Mouse (Mus musculus) megakaryocyte, embryonic 14.5 days (primary cell): ENCODE measurements around the gene Zfp628. TPM values are rescaled to one million over a fixed set of nuclear protein-coding genes. Genes with fewer than 3 reads are reported as not detected.
A peak's percentile ranks its signal among the peaks of the same experiment; 100 is the strongest.

Experiments
- H3K27me3 ChIP-seq: replicated peaks from 2 replicates; pipeline ENCODE3; 2012; ENCODE audit warnings: inconsistent platforms
- H3K36me3 ChIP-seq: replicated peaks from 2 replicates; pipeline ENCODE3; 2012; ENCODE audit warnings: low read length, inconsistent platforms, mixed read lengths
- H3K4me1 ChIP-seq: 2 replicates; pipeline ENCODE4 v1.6.1; 2012; ENCODE audit warnings: inconsistent platforms
- H3K4me3 ChIP-seq: replicated peaks from 2 replicates; pipeline ENCODE3; 2012; ENCODE audit warnings: moderate library complexity, mild to moderate bottlenecking, inconsistent platforms
- H3K9me3 ChIP-seq: 2 replicates; pipeline ENCODE4 v1.6.1; 2012; ENCODE audit warnings: inconsistent platforms
- FLI1 ChIP-seq: IDR thresholded peaks from 2 replicates; pipeline ENCODE4 v1.6.1; 2012; ENCODE audit warnings: low read length, inconsistent platforms, mixed read lengths
- GATA1 ChIP-seq: IDR thresholded peaks from 3 replicates; pipeline ENCODE4 v1.6.1; 2012; ENCODE audit warnings: mixed read lengths, low read length, inconsistent platforms, borderline replicate concordance
- polyA plus RNA-seq: library from polyadenylated mRNA; stranded (reverse); fragments of >175 nt; gene quantifications from 2 replicates; pipeline ENCODE4 v1.2.3, GENCODE M21; 2012; ENCODE audit warnings: low replicate concordance; ENCODE audit not compliant: insufficient read depth

Gene Zfp628
- polyA plus RNA-seq, 1 experiment = 33.6 TPM

- TF ChIP-seq GATA1 (no peak), FLI1 (no peak)
- Histone ChIP-seq H3K9me3 (peaks cover 8% of the 10 kb centered on the region), H3K4me3 (no peak overlapping the region), H3K36me3 (no peaks in the 10 kb centered on the region), H3K4me1 (peaks cover 20% of the 10 kb centered on the region), H3K27me3 (peaks cover 28% of the 10 kb centered on the region)
These were observed 19.3 kb downstream of the Zfp628 start for GRCm38 (mm10) chr7:4934160-4934914.

- TF ChIP-seq FLI1 = no peak
- no peak for TF ChIP-seq GATA1
- no peak overlapping the region for H3K4me3 ChIP-seq
- H3K36me3 ChIP-seq = no peaks in the 10 kb centered on the region
These were observed 21.8 kb downstream of the Zfp628 start for GRCm38 (mm10) chr7:4936832-4937231.

GRCm38 (mm10) chr7:4937392-4937791 is 22.4 kb downstream of the Zfp628 start:
- H3K27me3 ChIP-seq = peaks cover 24% of the 10 kb centered on the region
- H3K4me3 ChIP-seq = no peak overlapping the region
- H3K9me3 ChIP-seq = peaks cover 8% of the 10 kb centered on the region
- peaks cover 20% of the 10 kb centered on the region for H3K4me1 ChIP-seq
- no peaks in the 10 kb centered on the region for H3K36me3 ChIP-seq
- TF ChIP-seq FLI1 = no peak
- no peak for TF ChIP-seq GATA1

More at GRCm38 (mm10) chr7:4936832-4937231, 21.8 kb downstream of the Zfp628 start:
- Histone ChIP-seq H3K27me3 (peaks cover 24% of the 10 kb centered on the region), H3K9me3 (peaks cover 8% of the 10 kb centered on the region), H3K4me1 (peaks cover 20% of the 10 kb centered on the region)

GRCm38 (mm10) chr7:4938456-4938855 is 23.4 kb downstream of the Zfp628 start:
- peaks cover 28% of the 10 kb centered on the region for H3K4me1 ChIP-seq
- no peak overlapping the region for H3K4me3 ChIP-seq
- TF ChIP-seq GATA1 = no peak
- peaks cover 23% of the 10 kb centered on the region for H3K27me3 ChIP-seq
- H3K9me3 ChIP-seq = peaks cover 8% of the 10 kb centered on the region
- no peaks in the 10 kb centered on the region for H3K36me3 ChIP-seq

- TF ChIP-seq GATA1 (no peak), FLI1 (no peak)
- H3K4me1 ChIP-seq = peaks cover 35% of the 10 kb centered on the region
- H3K27me3 ChIP-seq = peaks cover 31% of the 10 kb centered on the region
- peak overlapping the region; percentile 51 for H3K4me3 ChIP-seq
- no peaks in the 10 kb centered on the region for H3K36me3 ChIP-seq
- H3K9me3 ChIP-seq = no peaks in the 10 kb centered on the region
These were observed 25.1 kb downstream of the Zfp628 start for GRCm38 (mm10) chr7:4940068-4940479.

GRCm38 (mm10) chr7:4942673-4943072 is 27.7 kb downstream of the Zfp628 start:
- H3K36me3 ChIP-seq = no peaks in the 10 kb centered on the region
- no peaks in the 10 kb centered on the region for H3K9me3 ChIP-seq
- H3K4me3 ChIP-seq = no peak overlapping the region
- TF ChIP-seq GATA1 = no peak
- no peak for TF ChIP-seq FLI1
- H3K4me1 ChIP-seq = peaks cover 36% of the 10 kb centered on the region
- H3K27me3 ChIP-seq = peaks cover 44% of the 10 kb centered on the region

- peaks cover 48% of the 10 kb centered on the region for H3K27me3 ChIP-seq
- H3K4me1 ChIP-seq = peaks cover 32% of the 10 kb centered on the region
- no peaks in the 10 kb centered on the region for H3K9me3 ChIP-seq
- TF ChIP-seq GATA1 (no peak), FLI1 (no peak)
- H3K4me3 ChIP-seq = peak overlapping the region; percentile 89
- H3K36me3 ChIP-seq = no peaks in the 10 kb centered on the region
These were observed 28.3 kb downstream of the Zfp628 start for GRCm38 (mm10) chr7:4943223-4943815.

- H3K4me1 ChIP-seq = peaks cover 35% of the 10 kb centered on the region
- TF ChIP-seq FLI1 = no peak
These were observed 32.8 kb downstream of the Zfp628 start for GRCm38 (mm10) chr7:4947855-4948254.

GRCm38 (mm10) chr7:4948386-4948785 is 33.4 kb downstream of the Zfp628 start:
- Histone ChIP-seq H3K4me1 (peaks cover 30% of the 10 kb centered on the region), H3K9me3 (peaks cover 8% of the 10 kb centered on the region; the same call in 1 of the 2 replicates), H3K27me3 (peaks cover 64% of the 10 kb centered on the region), H3K4me3 (no peak overlapping the region), H3K36me3 (no peaks in the 10 kb centered on the region)
- no peak for TF ChIP-seq FLI1
- no peak for TF ChIP-seq GATA1

More at GRCm38 (mm10) chr7:4947855-4948254, 32.8 kb downstream of the Zfp628 start:
- H3K36me3 ChIP-seq = no peaks in the 10 kb centered on the region
- H3K27me3 ChIP-seq = peaks cover 59% of the 10 kb centered on the region
- no peak overlapping the region for H3K4me3 ChIP-seq
- H3K9me3 ChIP-seq = peaks cover 3% of the 10 kb centered on the region; the same call in 1 of the 2 replicates
